Mouse (Mus musculus): ENCODE measurements around the gene Ykt6. TPM values are rescaled to one million over a fixed set of nuclear protein-coding genes. Genes with fewer than 3 reads are reported as not detected.
"Not testable (repeated sequence)": the region's sequence is repeated elsewhere in the genome, so short reads cannot be mapped to it uniquely, and the experiment has no call there.

Gene Ykt6
- total RNA-seq, 2 experiments from 2014 or later: 46.7 to 50.4 TPM

DNA sequence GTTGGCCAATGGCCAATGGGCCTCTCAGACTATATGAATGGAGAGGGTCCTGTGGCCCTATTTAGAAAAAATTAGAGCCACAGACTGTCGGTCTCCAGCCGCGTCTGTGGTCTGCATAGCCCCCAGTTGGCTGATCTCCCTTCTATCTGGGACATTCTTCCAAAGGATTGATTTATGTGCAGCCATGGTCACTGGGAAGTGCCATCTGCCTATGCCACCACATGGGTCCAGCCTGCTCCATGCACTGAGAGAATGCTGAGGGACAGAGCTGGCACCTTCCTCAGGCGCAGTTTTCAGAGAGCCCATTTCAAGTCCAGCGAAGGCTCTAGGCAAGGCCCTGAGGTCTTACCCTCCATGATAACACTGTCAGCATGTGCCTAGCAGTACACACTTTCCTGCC, 38.7 kb downstream of the Ykt6 start:
- no peak for DNase-seq

- no peak for DNase-seq
Observed at GRCm38 (mm10) chr11:5994880-5995279, 39.4 kb downstream of the Ykt6 start.

DNA sequence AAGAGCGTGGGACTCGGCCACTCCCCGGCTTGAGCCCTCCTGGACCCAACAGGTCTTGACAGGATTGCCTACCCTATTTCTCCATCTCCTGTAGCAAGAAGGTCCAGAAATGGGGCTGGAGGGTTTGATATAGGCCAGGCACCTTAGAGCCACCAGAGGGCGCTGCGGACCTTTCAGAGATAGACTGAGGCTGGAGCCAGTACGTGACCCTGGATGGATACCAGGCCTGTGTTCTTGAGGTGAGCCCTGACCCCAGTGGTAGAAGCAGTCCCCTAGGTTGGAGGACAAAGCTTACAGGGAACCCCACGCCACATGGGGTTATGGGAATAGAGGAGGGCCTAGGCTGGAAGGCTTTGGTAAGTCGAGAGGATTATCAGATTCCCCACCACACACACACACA, 40.5 kb downstream of the Ykt6 start:
- DNase-seq: peak; percentile 91

- no peak for DNase-seq
Observed at GRCm38 (mm10) chr11:5998472-5998871, 43.0 kb downstream of the Ykt6 start.

DNA sequence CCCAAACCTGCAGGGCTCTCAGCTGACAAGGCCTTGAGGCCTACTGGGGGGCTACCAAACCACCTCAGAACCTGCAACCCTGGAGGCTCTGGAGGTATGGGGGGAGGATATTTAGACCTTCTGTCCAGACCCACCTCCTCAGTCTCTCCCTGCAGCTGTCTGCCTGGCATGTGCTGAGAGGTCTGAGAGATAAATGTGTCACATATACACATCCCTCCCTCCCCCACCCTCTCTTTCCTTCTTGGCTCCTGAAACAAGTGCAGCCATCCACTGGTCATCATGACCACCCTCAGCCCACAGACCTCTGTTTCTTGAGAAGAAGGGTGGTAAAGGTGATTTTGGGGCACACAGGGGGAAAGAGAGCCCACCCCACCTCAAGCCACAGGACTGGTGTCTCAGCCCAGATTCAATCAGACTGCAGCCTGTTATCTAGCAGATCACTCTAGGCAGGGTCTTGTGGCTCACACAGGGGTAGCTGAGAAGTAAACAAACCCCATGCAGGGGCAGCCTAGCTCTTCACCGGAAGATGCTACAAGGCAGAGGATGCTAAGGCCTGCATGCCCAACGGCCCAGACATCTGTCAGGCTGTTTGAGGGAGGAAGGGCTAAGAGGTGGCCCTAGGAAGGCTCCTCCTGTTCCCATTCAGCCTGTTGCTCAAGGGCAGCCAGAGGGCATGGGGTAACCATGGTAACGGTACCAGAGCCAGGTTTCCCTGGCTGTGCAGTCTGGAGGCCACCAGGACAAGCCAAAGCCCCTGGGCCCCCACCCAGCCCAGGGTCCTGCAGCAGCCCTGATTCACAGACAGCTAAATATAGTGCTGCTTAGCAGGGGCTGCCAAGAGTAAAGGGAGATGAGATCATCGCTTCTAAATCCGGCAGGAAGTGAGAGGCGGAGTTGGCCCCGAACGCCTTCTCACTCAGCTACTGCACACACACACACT, 44.6 kb downstream of the Ykt6 start:
- peak; percentile 76 for DNase-seq

- DNase-seq: no peak
Observed at GRCm38 (mm10) chr11:6000961-6001682, 45.6 kb downstream of the Ykt6 start.

- no peak for DNase-seq
Observed at GRCm38 (mm10) chr11:6001981-6002649, 46.6 kb downstream of the Ykt6 start.

- DNase-seq: no peak
Observed at GRCm38 (mm10) chr11:6003046-6003639, 47.6 kb downstream of the Ykt6 start.

DNA sequence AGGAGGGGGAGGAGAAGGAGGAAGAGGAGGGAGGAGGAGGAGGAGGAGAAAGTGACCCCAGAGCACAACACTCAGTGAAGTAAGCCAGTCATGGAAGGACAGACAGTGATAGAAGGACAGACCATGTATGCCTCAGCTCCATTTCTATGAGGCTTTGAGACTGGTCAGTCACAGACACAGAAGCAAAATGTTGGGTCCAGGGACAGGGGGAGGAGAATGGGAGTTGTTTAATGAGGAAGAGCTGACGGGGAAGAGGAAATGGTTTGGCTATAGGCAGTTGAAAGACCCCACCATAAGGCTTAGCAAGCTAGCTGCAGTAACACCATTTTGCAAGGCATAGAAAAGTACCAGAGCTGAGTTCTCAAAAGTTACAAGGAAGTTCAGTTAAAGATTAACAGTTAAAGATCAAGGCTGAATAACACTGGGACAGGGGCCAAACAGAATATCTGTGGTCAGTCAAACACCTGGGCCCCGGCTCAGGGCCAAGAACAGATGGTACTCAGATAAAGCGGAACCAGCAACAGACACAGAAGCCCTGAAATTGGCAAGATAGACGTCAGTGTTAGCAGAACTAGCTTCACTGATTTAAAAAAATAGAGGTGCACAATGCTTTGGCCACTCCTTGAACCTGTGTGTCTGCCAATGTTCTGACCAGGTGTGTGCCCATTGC, 50.0 kb downstream of the Ykt6 start:
- not testable (repeated sequence) for DNase-seq

DNA sequence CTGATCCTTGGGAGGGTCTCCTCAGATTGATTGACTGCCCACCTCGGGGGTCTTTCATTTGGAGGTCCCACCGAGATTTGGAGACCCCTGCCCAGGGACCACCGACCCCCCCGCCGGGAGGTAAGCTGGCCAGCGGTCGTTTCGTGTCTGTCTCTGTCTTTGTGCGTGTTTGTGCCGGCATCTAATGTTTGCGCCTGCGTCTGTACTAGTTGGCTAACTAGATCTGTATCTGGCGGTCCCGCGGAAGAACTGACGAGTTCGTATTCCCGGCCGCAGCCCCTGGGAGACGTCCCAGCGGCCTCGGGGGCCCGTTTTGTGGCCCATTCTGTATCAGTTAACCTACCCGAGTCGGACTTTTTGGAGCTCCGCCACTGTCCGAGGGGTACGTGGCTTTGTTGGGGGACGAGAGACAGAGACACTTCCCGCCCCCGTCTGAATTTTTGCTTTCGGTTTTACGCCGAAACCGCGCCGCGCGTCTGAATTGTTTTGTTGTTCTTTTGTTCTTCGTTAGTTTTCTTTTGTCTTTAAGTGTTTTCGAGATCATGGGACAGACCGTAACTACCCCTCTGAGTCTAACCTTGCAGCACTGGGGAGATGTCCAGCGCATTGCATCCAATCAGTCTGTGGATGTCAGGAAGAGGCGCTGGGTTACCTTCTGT, 51.0 kb downstream of the Ykt6 start:
- not testable (repeated sequence) for DNase-seq

GRCm38 (mm10) chr11:6007010-6007778, 51.7 kb downstream of the Ykt6 start:
- DNase-seq: not testable (repeated sequence)

- DNase-seq: not testable (repeated sequence)
Observed at GRCm38 (mm10) chr11:6007779-6008128, 52.3 kb downstream of the Ykt6 start.

GRCm38 (mm10) chr11:6010751-6011482, 55.4 kb downstream of the Ykt6 start:
- DNase-seq: not testable (repeated sequence)

- DNase-seq: no peak
Observed at GRCm38 (mm10) chr11:6011879-6012278, 56.4 kb downstream of the Ykt6 start.

DNA sequence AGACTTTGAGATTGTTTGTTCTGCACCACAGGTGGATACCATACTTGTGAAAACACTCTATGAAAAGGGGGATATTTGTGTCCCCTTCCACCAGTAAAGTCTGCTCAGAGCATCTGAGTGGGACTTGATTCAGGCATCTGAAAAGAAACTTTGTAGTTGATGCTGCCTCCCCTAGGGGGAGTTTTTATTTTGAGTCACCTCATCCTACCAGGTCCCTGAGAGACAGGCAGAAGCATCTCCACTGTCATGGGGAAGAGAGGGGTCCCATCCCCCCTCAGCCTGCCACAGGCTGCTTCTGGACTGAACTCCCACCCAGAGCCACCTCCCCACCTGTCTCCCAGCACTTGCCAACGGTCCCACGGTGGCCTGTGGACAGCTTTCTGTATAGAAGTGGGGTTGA, 57.9 kb downstream of the Ykt6 start:
- no peak for DNase-seq

- DNase-seq: no peak
Observed at GRCm38 (mm10) chr11:6015011-6015431, 59.5 kb downstream of the Ykt6 start.

GRCm38 (mm10) chr11:6016368-6016767, 60.9 kb downstream of the Ykt6 start:
- no peak for DNase-seq

GRCm38 (mm10) chr11:6016797-6017395, 61.4 kb downstream of the Ykt6 start:
- DNase-seq: no peak
